Comparison of ENCODE assay signal across 9 mouse cellular contexts in the genomic region with DNA sequence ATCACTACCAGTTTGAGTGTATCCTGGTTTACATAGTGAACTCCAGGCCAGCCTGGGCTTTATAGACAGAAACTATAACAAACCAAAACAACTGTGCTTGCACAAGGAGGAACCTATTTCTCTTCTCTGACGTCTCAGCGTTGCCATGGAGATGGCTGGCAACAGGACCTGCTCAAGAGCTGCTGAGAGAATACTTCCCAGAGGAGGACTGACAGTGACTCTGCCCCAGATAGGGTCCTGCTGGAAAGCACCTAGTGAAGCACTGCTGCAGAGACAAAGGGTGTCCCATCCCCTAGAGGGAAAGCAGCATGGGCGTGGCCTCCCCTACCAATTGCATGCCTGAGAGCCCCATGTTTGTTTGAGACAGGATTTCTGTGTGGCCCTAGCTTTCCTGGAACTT. TPM values are rescaled to one million over a fixed set of nuclear protein-coding genes. Genes with fewer than 3 reads are reported as not detected.
A peak's percentile ranks its signal among the peaks of the same experiment; 100 is the strongest.
DNase-seq lines count a peak whose midpoint lies in the region; ATAC-seq lines count a peak whose summit lies in the region.
"Had no signal": no experiment of that assay in that cellular context is flagged by ENCODE, and none has a peak within 500 bp of the region (broad histone marks: within the 10 kb centered on the region; RNA-seq: fewer than 3 reads in every experiment).

No protein-coding gene starts in this region.

- intact Hi-C loops in gastrocnemius, postnatal 14 days (cut with DNase I; ENCODE audit: low total_unique reads): no loop called here
- intact Hi-C loops in left cerebral cortex, postnatal 10 days (cut with DNase I): no loop called here

- no peak overlapping the region for H3K27ac ChIP-seq in forebrain, embryonic 16.5 days (ENCODE audit: low read length)

- no peak overlapping the region for H3K4me2 ChIP-seq in forebrain, embryonic 16.5 days (ENCODE audit: low read length)

- no peak overlapping the region for H3K9ac ChIP-seq in forebrain, embryonic 16.5 days (replicated peaks; ENCODE audit: low read depth, low read length)

- H3K27me3 ChIP-seq in forebrain, embryonic 16.5 days (replicated peaks; ENCODE audit: control insufficient read depth, insufficient read depth, low read length): no peaks in the 10 kb centered on the region

- DNase-seq in gastrocnemius, postnatal 14 days: peak; percentile 47
- DNase-seq in gastrocnemius, postnatal 10 days: no peak
- peak; percentile 56 for DNase-seq in thymus, postnatal 14 days
- DNase-seq in thymus, postnatal 10 days (ENCODE audit: low spot score in 2 of 2): no peak
- peak; percentile 80 to 82 for DNase-seq in left cerebral cortex, postnatal 10 days (ENCODE audit: extremely low spot score in 1 of 2, low spot score in 2 of 2)
- peak; percentile 77 for DNase-seq in right cerebral cortex, postnatal 25 days

- H3K4me1 ChIP-seq in forebrain, embryonic 16.5 days (replicated peaks; ENCODE audit: control insufficient read depth, insufficient read depth, low read length): peaks cover 6% of the 10 kb centered on the region

- H3K9me3 ChIP-seq in forebrain, embryonic 16.5 days (ENCODE audit: control insufficient read depth, low read length): no peaks in the 10 kb centered on the region

- no peaks in the 10 kb centered on the region for H3K36me3 ChIP-seq in forebrain, embryonic 16.5 days (ENCODE audit: control insufficient read depth, insufficient read depth)

- ATAC-seq in forebrain, embryonic 16.5 days: peak; percentile 74
- no peak for ATAC-seq in cerebellum, adult (ENCODE audit: insufficient number of reproducible peaks, low FRiP score, low TSS enrichment)

- H3K4me3 ChIP-seq in forebrain, embryonic 16.5 days (replicated peaks; ENCODE audit: low read length): no peak overlapping the region
- H3K4me3 ChIP-seq: myocyte had no signal

- WGBS in forebrain, embryonic 16.5 days: 49% methylated on average over 3 of the region's 3 CpGs

RNA-seq across cellular contexts. Expression of a gene that starts 6.6 kb away (rescaled TPM):
- total RNA-seq in gastrocnemius, postnatal 14 days (2021): 10 to 100 TPM; 23.4 to 27.5 TPM
- 10 to 100 TPM; 33.1 to 47.1 TPM for total RNA-seq in gastrocnemius, postnatal 10 days (2021)
- polyA plus RNA-seq in forebrain, embryonic 16.5 days (2015; fragmentation: Nextera tagmentation; extraction: Ambion mirVana): 2.8 and 4.1 TPM in 2 replicates
- 1 to 10 TPM; 3.1 to 3.5 TPM for total RNA-seq in left cerebral cortex, postnatal 10 days (2021)

RNA-seq across cellular contexts. Expression of a gene that starts 9.2 kb away (rescaled TPM):
- total RNA-seq in gastrocnemius, postnatal 14 days (2021): 1 to 10 TPM; 2.7 TPM
- 1 to 10 TPM; 3.2 to 3.8 TPM for total RNA-seq in gastrocnemius, postnatal 10 days (2021)
- polyA plus RNA-seq in forebrain, embryonic 16.5 days (2015; fragmentation: Nextera tagmentation; extraction: Ambion mirVana): 0.29 and 0.42 TPM in 2 replicates
- total RNA-seq in left cerebral cortex, postnatal 10 days (2021): 1 to 10 TPM; 2.0 to 3.5 TPM

RNA-seq across cellular contexts. Expression of a gene that starts 10.0 kb away (rescaled TPM):
- 100 to 1,000 TPM; 266 to 269 TPM for total RNA-seq in gastrocnemius, postnatal 14 days (2021)
- 100 to 1,000 TPM; 339 to 348 TPM for total RNA-seq in gastrocnemius, postnatal 10 days (2021)
- 551 and 574 TPM in 2 replicates for polyA plus RNA-seq in forebrain, embryonic 16.5 days (2015; fragmentation: Nextera tagmentation; extraction: Ambion mirVana)
- total RNA-seq in left cerebral cortex, postnatal 10 days (2021): 100 to 1,000 TPM; 331 to 336 TPM

RNA-seq across cellular contexts. Expression of a gene that starts 18.7 kb away (rescaled TPM):
- 10 to 100 TPM; 28.5 to 31.3 TPM for total RNA-seq in gastrocnemius, postnatal 14 days (2021)
- total RNA-seq in gastrocnemius, postnatal 10 days (2021): 10 to 100 TPM; 25.3 to 30.9 TPM
- 52.6 and 59.8 TPM in 2 replicates for polyA plus RNA-seq in forebrain, embryonic 16.5 days (2015; fragmentation: Nextera tagmentation; extraction: Ambion mirVana)
- total RNA-seq in left cerebral cortex, postnatal 10 days (2021): 10 to 100 TPM; 34.1 to 35.0 TPM

RNA-seq across cellular contexts. Expression of a gene that starts 19.6 kb away (rescaled TPM):
- 1 to 10 TPM; 3.1 to 3.4 TPM for total RNA-seq in gastrocnemius, postnatal 14 days (2021)
- total RNA-seq in gastrocnemius, postnatal 10 days (2021): 1 to 10 TPM; 4.1 to 6.0 TPM
- polyA plus RNA-seq in forebrain, embryonic 16.5 days (2015; fragmentation: Nextera tagmentation; extraction: Ambion mirVana): 22.6 and 26.1 TPM in 2 replicates
- total RNA-seq in left cerebral cortex, postnatal 10 days (2021): 1 to 10 TPM; 8.9 to 9.3 TPM

Comparison
In these comparisons a context has a peak if more than half of its experiments do, and no peak if none do; other contexts are left out.
1. DNase-seq: peak in gastrocnemius, postnatal 14 days (single experiment), thymus, postnatal 14 days (single experiment), left cerebral cortex, postnatal 10 days (2 of 2) and right cerebral cortex, postnatal 25 days (single experiment); none in gastrocnemius, postnatal 10 days (single experiment) and thymus, postnatal 10 days (0 of 2).
2. RNA of a gene that starts 6.6 kb away (total RNA-seq): 33.1 to 47.1 TPM in gastrocnemius, postnatal 10 days and 23.4 to 27.5 TPM in gastrocnemius, postnatal 14 days; 3.1 to 3.5 TPM in left cerebral cortex, postnatal 10 days; every median in the first group is over 4 times any median in the second.